15 mouse cellular contexts compared by ENCODE assay signal in the genomic region with DNA sequence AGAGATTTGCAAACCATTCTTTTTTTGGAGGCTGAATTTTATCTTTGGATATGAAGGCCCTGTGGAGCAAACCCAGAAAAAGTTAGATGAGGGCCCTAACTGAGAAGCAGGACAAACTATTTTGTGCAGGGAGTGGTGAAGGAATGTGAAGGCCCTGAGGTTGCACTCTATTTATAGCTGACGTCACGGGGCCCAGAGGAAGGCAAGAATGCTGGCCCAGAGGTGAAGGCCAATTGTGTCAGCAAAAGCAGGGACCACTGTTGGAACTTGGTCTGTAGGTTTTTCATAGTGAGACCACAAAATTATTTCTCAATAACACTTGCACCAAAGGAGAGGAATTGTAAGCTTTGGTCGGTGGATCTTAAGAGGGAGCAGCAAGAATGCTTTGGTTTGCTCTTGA.
"Had no signal": no experiment of that assay in that cellular context is flagged by ENCODE, and none has a peak within 500 bp of the region (broad histone marks: within the 10 kb centered on the region; RNA-seq: fewer than 3 reads in every experiment).

No protein-coding gene starts in this region.

- H3K27ac ChIP-seq: kidney, postnatal 0 days; limb, embryonic 10.5 days; liver, embryonic 15.5 days; macrophage; neural tube, embryonic 12.5 days had no signal

- H3K4me2 ChIP-seq: liver, embryonic 11.5 days; liver, embryonic 15.5 days; lung, embryonic 14.5 days; midbrain, embryonic 11.5 days; midbrain, embryonic 15.5 days; neural tube, embryonic 12.5 days had no signal

- ATAC-seq: midbrain, embryonic 15.5 days had no signal

- H3K9me3 ChIP-seq: limb, embryonic 10.5 days; liver, embryonic 15.5 days; midbrain, embryonic 15.5 days; neural tube, embryonic 12.5 days had no signal

- DNase-seq: kidney, postnatal 36 days; layer of hippocampus, adult 9-11 months; lung, embryonic 14.5 days; lung, postnatal 14 days; thymus, adult 18-20 months; thymus, postnatal 14 days had no signal

- H3K4me1 ChIP-seq: limb, embryonic 10.5 days; liver, embryonic 15.5 days; megakaryocyte, embryonic 14.5 days; neural tube, embryonic 12.5 days had no signal

- H3K27me3 ChIP-seq: liver, embryonic 15.5 days; megakaryocyte, embryonic 14.5 days; midbrain, embryonic 15.5 days; neural tube, embryonic 12.5 days had no signal

- H3K4me3 ChIP-seq: limb, embryonic 10.5 days; liver, embryonic 15.5 days; megakaryocyte, embryonic 14.5 days; midbrain, embryonic 15.5 days; neural tube, embryonic 12.5 days had no signal

- H3K9ac ChIP-seq: liver, embryonic 15.5 days; lung, embryonic 14.5 days; midbrain, embryonic 15.5 days; neural tube, embryonic 12.5 days had no signal

- H3K36me3 ChIP-seq: limb, embryonic 10.5 days; liver, embryonic 15.5 days; midbrain, embryonic 15.5 days; neural tube, embryonic 12.5 days had no signal
